Mouse (Mus musculus) ovary, adult 18-20 months (tissue): ENCODE data around the gene Lrrc8d.

Experiments used
- DNase-seq: peaks from one replicate; pipeline ENCODE4 v3.0.0; 2022; ENCODE audit warnings: low spot score, mixed read lengths

Gene Lrrc8d

GRCm38 (mm10) chr5:105818411-105818810 lies 118.6 kb downstream of the Lrrc8d start:
- DNase-seq, result no peak

GRCm38 (mm10) chr5:105821390-105821789 lies 121.6 kb downstream of the Lrrc8d start:
- no peak for DNase-seq

- DNase-seq, result no peak
Observed at GRCm38 (mm10) chr5:105822521-105823498, 123.0 kb downstream of the Lrrc8d start.

- no peak for DNase-seq
Observed at GRCm38 (mm10) chr5:105824282-105824681, 124.5 kb downstream of the Lrrc8d start.

- DNase-seq, result no peak
Observed at GRCm38 (mm10) chr5:105824827-105825226, 125.1 kb downstream of the Lrrc8d start.

GRCm38 (mm10) chr5:105826916-105827510 lies 127.2 kb downstream of the Lrrc8d start:
- no peak for DNase-seq

- no peak for DNase-seq
Observed at GRCm38 (mm10) chr5:105828050-105828449, 128.3 kb downstream of the Lrrc8d start.

- no peak for DNase-seq
Observed at GRCm38 (mm10) chr5:105829008-105829586, 129.3 kb downstream of the Lrrc8d start.

GRCm38 (mm10) chr5:105832140-105832539 lies 132.4 kb downstream of the Lrrc8d start:
- no peak for DNase-seq

- no peak for DNase-seq
Observed at GRCm38 (mm10) chr5:105833923-105834322, 134.2 kb downstream of the Lrrc8d start.

- DNase-seq, result no peak
Observed at GRCm38 (mm10) chr5:105836006-105836405, 136.2 kb downstream of the Lrrc8d start.

- DNase-seq, result no peak
Observed at GRCm38 (mm10) chr5:105839740-105840310, 140.1 kb downstream of the Lrrc8d start.

GRCm38 (mm10) chr5:105844044-105844753 lies 144.4 kb downstream of the Lrrc8d start:
- DNase-seq, result no peak

GRCm38 (mm10) chr5:105845041-105845440 lies 145.3 kb downstream of the Lrrc8d start:
- DNase-seq, result no peak

- no peak for DNase-seq
Observed at GRCm38 (mm10) chr5:105847726-105848125, 148.0 kb downstream of the Lrrc8d start.

- DNase-seq, result no peak
Observed at GRCm38 (mm10) chr5:105849222-105849621, 149.5 kb downstream of the Lrrc8d start.

- DNase-seq, result no peak
Observed at GRCm38 (mm10) chr5:105849643-105850042, 149.9 kb downstream of the Lrrc8d start.

- no peak for DNase-seq
Observed at GRCm38 (mm10) chr5:105853271-105853670, 153.5 kb downstream of the Lrrc8d start.

- no peak for DNase-seq
Observed at GRCm38 (mm10) chr5:105857486-105857885, 157.7 kb downstream of the Lrrc8d start.

- no peak for DNase-seq
Observed at GRCm38 (mm10) chr5:105858754-105859694, 159.3 kb downstream of the Lrrc8d start.
